Mouse (Mus musculus) stomach, embryonic 15.5 days (tissue): ENCODE results near the gene Srsf4. TPM values are rescaled to one million over a fixed set of nuclear protein-coding genes. Genes with fewer than 3 reads are reported as not detected.

Source experiments
- ATAC-seq: fragments of 200-750 bp; cut with Nextera tagmentation; 2 replicates; pipeline ENCODE4 v1.8.0; 2017; ENCODE audit warnings: low read depth, moderate number of reproducible peaks, moderate TSS enrichment; ENCODE audit not compliant: insufficient read depth, low FRiP score
- H3K27ac ChIP-seq: fragments of 300-500 bp; sonication (generic); 2 replicates; pipeline ENCODE4 v1.5.1; 2015; ENCODE audit warnings: mild to moderate bottlenecking, inconsistent platforms
- H3K27me3 ChIP-seq: fragments of 300-500 bp; sonication (generic); replicated peaks from 2 replicates; pipeline ENCODE4 v1.6.1; 2015; ENCODE audit warnings: inconsistent platforms
- H3K36me3 ChIP-seq: fragments of 300-500 bp; sonication (generic); 2 replicates; pipeline ENCODE4 v1.6.1; 2015; ENCODE audit warnings: inconsistent platforms
- H3K4me1 ChIP-seq: fragments of 300-500 bp; sonication (generic); 2 replicates; pipeline ENCODE4 v1.6.1; 2015; ENCODE audit warnings: inconsistent platforms
- H3K4me2 ChIP-seq: fragments of 300-500 bp; sonication (generic); 2 replicates; pipeline ENCODE4 v1.6.1; 2015; ENCODE audit warnings: mild to moderate bottlenecking, inconsistent platforms
- H3K4me3 ChIP-seq: fragments of 300-500 bp; sonication (generic); replicated peaks from 2 replicates; pipeline ENCODE4 v1.5.1; 2015; ENCODE audit warnings: inconsistent platforms
- H3K9ac ChIP-seq: fragments of 300-500 bp; sonication (generic); 2 replicates; pipeline ENCODE4 v1.6.1; 2015; ENCODE audit warnings: inconsistent platforms
- H3K9me3 ChIP-seq: fragments of 300-500 bp; sonication (generic); 2 replicates; pipeline ENCODE4 v1.6.1; 2016; ENCODE audit warnings: inconsistent platforms
- WGBS: fragments of 180-500 bp; shearing (Covaris S2); methylation state at CpG from one replicate; pipeline ENCODE4 v1.1.7; 2015; 5-methylcytosine and 5-hydroxymethylcytosine counted together
- polyA plus RNA-seq: library from polyadenylated mRNA; unstranded; fragments of >200 nt; fragmentation: Nextera tagmentation; extraction: Ambion mirVana; gene quantifications from 2 replicates; pipeline ENCODE4 v1.2.1, GENCODE M21; 2015

The Srsf4 gene
- polyA plus RNA-seq, 1 experiment from 2014 or later: 95.1 TPM

GRCm38 (mm10) chr4:131940846-131941245 is 67.4 kb downstream of the Srsf4 start:
- Histone ChIP-seq H3K27ac (no peak overlapping the region), H3K4me1 (no peaks in the 10 kb centered on the region), H3K9me3 (no peaks in the 10 kb centered on the region), H3K27me3 (no peaks in the 10 kb centered on the region), H3K9ac (no peak overlapping the region), H3K36me3 (no peaks in the 10 kb centered on the region), H3K4me2 (no peak overlapping the region), H3K4me3 (no peak overlapping the region)
- 93% methylated on average over 4 of the region's 4 CpGs for WGBS
- no peak for ATAC-seq

DNA sequence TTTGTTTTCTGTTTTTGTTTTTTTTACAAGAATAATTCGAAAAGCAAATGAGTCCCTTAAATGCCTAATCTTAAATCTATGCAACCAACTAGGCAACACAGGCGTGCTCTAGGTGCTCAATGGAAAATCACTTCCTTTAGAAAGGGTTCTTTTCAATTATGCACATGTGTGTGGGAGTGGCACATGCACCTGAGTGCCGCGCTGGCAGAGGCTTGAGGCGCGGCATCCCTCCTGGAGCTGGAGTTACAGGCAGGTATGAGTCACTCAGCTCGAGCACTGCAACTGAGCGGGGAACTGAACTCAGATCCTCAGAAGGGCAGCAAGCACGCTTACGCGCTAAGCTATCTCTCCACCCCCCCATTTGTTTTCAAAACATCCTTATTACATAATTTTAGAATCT is 74.4 kb downstream of the Srsf4 start:
- ATAC-seq: 0 out of 2 replicates have a peak, but pooled peaks have one; percentile 35
- H3K27ac ChIP-seq: no peak overlapping the region
- H3K36me3 ChIP-seq: no peaks in the 10 kb centered on the region
- H3K4me3 ChIP-seq: no peak overlapping the region
- no peak overlapping the region for H3K4me2 ChIP-seq
- no peak overlapping the region for H3K9ac ChIP-seq
- 83% methylated on average over 11 of the region's 11 CpGs for whole genome bisulfite sequencing
- no peaks in the 10 kb centered on the region for H3K4me1 ChIP-seq
- H3K27me3 ChIP-seq: no peaks in the 10 kb centered on the region
- no peaks in the 10 kb centered on the region for H3K9me3 ChIP-seq

DNA sequence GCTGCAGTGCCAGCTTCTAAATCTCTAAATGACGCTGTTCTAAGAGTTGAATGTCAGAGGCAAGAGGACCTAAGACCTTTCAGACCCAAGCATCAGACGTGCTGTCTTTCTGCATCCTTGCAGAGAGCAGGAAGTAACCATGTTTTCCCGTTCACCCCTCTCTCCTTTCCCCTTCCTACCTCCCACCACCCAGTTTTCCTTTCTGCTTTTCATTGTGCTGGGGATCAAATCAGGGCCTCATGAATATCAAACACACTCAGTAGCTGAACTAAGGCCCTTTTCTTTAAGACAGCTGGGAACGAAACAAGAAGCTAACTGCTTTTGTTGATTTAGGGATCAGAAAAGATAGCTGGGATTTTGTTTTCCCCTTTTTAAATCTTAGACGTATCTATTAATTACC is 76.5 kb downstream of the Srsf4 start:
- 41% methylated on average over 5 of the region's 5 CpGs for WGBS
- no peak for ATAC-seq

DNA sequence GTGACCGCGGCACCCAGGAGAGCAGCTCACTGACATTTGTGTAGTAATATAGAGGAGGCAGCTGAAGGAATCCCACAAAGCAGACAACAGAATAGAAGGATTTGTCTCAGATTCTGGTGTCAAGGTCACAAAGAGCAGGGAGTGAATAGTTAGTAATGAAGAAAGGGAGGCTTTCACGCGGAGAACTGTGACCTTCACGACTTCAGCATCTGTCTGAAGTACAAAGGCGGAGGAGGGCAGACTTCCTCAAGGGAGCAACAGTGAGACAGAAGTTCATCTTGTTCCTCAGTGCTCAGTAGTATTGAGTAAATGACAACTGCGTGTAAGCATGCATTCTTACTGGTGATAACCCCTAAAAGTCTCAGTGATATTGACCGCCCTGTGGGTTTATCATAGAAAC is 77.2 kb downstream of the Srsf4 start:
- H3K27me3 ChIP-seq: no peaks in the 10 kb centered on the region
- WGBS: 67% methylated on average over 8 of the region's 8 CpGs

More for the DNA sequence above, 76.5 kb downstream of the Srsf4 start:
- Histone ChIP-seq H3K36me3 (no peaks in the 10 kb centered on the region), H3K27me3 (no peaks in the 10 kb centered on the region), H3K4me1 (no peaks in the 10 kb centered on the region), H3K4me2 (no peak overlapping the region), H3K9me3 (no peaks in the 10 kb centered on the region), H3K9ac (no peak overlapping the region), H3K4me3 (no peak overlapping the region), H3K27ac (no peak overlapping the region)

More for the DNA sequence above, 77.2 kb downstream of the Srsf4 start:
- no peak for ATAC-seq
- H3K9me3 ChIP-seq: no peaks in the 10 kb centered on the region
- no peaks in the 10 kb centered on the region for H3K4me1 ChIP-seq
- H3K9ac ChIP-seq: no peak overlapping the region
- H3K4me2 ChIP-seq: no peak overlapping the region
- no peaks in the 10 kb centered on the region for H3K36me3 ChIP-seq
- H3K27ac ChIP-seq: no peak overlapping the region
- H3K4me3 ChIP-seq: no peak overlapping the region

Other genes starting within 250 kb of the Srsf4 start
- 10.5 and 12.6 TPM in 2 replicates for gene Ptpru, start 35.3 kb upstream of the Srsf4 start, polyA plus RNA-seq
- 57.5 and 66.0 TPM in 2 replicates for gene Mecr, start 30.1 kb upstream of the Srsf4 start, polyA plus RNA-seq
- 0.99 and 1.2 TPM in 2 replicates for gene Tmem200b, start 48.2 kb downstream of the Srsf4 start, polyA plus RNA-seq
- 0.13 TPM in 1 of 2 replicates, not detected in the other for gene Gm10300, start 201.1 kb downstream of the Srsf4 start, polyA plus RNA-seq
- 54.9 and 57.8 TPM in 2 replicates for gene Epb41, start 201.7 kb downstream of the Srsf4 start, polyA plus RNA-seq